Mouse (Mus musculus) kidney, postnatal 25 days (tissue): Measurements from ENCODE around the gene Zfp36.

Experiments
- DNase-seq, 2 experiments: peaks; one replicate each; pipeline ENCODE4 v3.0.0; 2021; ENCODE audit warnings: mixed read lengths in 2 of 2

Gene Zfp36

GRCm38 (mm10) chr7:28368276-28368920 lies 11.7 kb downstream of the Zfp36 start:
- DNase-seq, result peak in 1 of 2 experiments; percentile 33

DNA sequence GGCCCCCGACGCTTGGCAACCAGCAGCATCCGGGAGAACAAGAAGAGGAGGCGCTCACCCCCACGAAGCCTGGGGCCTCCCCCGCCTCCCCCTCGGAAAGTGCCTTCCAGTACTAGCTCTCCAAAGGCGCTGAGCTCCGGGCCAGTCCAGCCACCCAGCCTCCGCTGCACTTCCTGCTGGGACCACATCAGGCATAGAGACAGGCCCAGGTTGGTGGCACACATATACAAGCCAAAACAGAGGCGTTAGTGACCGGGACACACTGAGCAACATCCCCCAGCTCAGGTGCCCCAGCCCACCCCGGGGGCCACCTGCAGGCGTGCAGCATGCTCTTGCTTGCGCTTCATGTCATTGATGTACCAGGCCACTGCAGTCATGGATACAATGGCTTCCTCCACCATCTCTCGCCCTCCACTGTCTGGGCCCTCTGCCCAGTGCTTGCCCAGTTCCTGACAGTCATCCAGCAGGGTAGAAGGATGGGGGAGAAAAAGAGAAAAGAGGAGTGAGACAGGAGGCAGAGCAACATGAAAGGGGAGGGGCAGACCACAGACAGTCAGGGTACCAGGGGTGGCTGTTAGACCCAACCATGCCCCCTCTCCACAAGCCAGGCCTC lies 12.3 kb downstream of the Zfp36 start:
- peak in 1 of 2 experiments; percentile 35 for DNase-seq

DNA sequence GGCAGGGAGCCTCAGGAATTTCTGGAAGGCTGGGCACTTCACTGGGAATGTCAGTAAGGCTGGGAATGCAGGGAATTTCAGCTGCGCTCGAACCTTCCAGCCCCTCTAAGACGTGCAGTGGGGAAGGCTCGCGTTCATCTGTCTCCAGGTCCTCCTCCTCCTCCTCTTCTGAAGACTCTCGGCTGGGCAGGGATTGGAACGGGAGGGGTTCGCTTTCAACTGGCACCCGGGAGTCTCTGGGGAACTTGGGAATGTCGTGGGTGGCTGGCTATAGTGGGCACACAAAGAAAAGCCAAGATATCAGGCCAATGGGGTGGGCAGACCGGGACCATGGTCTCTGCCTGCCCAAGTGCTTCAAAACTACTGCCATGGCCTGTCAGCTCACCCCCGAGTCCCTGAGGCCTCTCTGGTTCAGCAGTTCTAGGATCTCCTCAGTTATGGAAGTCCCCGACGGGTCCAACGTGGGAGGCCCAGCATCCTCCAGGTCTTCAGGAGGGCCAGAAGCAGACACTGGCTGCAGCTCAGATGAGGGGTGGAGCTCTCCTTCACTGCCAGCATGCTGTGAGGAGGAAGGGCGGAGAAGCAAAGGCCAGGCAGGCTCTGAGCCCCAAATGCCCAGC lies 17.5 kb downstream of the Zfp36 start:
- DNase-seq, result peak in 1 of 2 experiments; percentile 29

- DNase-seq, result peak in 1 of 2 experiments; percentile 37
Observed at GRCm38 (mm10) chr7:28361647-28362341, 18.3 kb downstream of the Zfp36 start.

DNA sequence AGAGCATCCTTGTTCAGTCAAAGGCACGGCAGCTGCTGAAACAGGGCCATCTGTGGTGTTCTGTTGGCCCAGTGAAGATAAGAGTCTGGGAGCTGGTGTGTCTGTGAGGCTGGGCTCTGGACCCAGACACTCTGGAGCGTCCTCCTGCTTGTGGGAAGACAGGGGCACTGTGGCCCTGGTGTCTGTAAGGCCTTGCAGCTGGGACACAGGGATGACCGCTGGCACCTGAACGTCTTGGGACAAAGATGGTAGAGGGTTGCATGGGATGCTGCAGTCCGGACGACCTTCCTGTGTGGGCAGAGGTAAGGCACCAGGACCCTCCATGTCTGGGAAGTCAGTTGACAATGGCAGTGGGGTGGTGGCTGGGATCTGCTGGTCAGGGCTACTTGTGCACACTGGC lies 19.8 kb downstream of the Zfp36 start:
- DNase-seq, result peak in 1 of 2 experiments; percentile 27

DNA sequence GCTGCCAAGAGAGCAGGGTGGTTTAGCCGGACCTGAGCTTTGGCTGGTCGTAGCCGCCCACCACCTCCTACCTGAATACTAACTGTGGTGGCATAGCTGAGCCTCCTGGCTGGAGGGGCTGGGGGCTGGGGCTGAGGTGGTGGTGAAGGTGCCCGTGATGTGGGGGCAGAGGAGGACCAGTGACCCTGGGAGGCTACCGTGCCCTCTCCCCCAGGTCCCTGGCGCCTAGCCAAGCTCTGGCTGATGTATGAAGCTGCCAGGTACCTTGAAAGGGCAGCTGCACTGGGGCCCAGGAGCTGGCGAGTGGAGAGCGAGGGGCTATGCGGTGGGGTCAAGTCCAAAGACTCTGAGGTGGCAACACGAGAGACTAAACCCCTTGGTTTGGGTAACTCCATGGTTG lies 20.2 kb downstream of the Zfp36 start:
- peak in 1 of 2 experiments; percentile 44 for DNase-seq

DNA sequence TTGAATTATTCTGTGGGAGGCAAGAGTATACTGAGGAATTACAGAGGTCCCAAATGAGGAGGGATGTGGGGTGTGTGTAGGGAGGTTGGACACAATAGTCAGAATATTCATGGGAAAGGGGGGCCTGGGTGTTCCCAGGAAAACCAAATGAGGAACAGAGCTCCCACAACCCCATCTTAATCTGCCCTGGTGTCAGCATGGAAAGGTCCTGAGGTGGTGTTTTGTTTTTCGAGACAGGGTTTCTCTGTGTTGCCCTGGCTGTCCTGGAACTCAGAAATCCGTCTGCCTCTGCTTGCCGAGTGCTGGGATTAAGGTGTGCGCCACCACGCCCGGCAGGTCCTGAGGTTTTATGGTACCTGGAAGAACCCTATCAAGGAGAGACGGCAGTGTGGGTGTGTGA lies 21.6 kb downstream of the Zfp36 start:
- no peak for DNase-seq

- peak in 1 of 2 experiments; percentile 44 for DNase-seq
Observed at GRCm38 (mm10) chr7:28357984-28358383, 22.1 kb downstream of the Zfp36 start.

GRCm38 (mm10) chr7:28356981-28357380 lies 23.1 kb downstream of the Zfp36 start:
- DNase-seq, result peak; percentile 71 to 80

GRCm38 (mm10) chr7:28355221-28355620 lies 24.8 kb downstream of the Zfp36 start:
- peak in 1 of 2 experiments; percentile 36 for DNase-seq

DNA sequence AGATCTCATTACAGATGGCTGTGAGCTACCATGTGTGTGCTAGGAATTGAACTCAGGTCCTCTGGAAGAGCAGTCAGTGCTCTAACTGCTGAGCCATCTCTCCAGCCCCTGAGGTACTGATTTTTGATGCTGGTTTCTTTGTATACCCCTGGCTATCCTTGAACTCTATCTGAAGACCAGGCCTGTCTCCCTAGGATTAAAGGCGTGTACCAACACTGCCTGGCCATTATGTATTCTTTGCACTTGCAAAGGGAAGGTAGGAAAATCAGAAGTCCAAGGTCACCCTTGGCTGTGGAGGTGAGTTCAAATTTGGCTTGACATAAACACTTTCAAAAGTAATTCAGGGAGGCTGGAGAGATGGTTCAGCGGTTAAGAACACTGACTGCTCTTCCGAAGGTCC lies 25.5 kb downstream of the Zfp36 start:
- DNase-seq, result no peak

GRCm38 (mm10) chr7:28354113-28354581 lies 25.9 kb downstream of the Zfp36 start:
- DNase-seq, result no peak

DNA sequence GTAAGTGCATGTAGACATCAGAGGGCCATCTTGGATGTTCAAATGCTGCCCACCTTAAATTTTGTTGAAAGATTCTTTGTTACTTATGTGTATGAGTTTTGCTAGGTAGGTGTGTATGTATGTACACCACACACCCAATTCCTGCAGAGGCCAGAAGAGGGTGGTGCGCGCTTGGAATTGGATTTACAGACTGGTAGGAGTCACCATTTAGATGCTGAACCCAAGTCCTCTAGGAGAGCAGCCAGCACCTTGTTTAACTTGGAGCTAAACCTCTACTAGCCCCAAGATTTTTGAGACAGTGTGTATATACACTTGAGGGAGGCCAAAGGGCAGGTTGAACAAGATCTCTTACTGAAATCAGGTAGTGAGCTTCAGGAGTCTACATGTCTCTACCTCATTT lies 26.8 kb downstream of the Zfp36 start:
- DNase-seq, result no peak

GRCm38 (mm10) chr7:28351676-28352191 lies 28.3 kb downstream of the Zfp36 start:
- no peak for DNase-seq

GRCm38 (mm10) chr7:28350155-28350883 lies 29.7 kb downstream of the Zfp36 start, which contains the start of gene Rps16:
Gene Rps16 (plus strand): TSS chr7:28350652.
- peak; percentile 98 for DNase-seq

- DNase-seq, result no peak
Observed at GRCm38 (mm10) chr7:28348601-28349000, 31.5 kb downstream of the Zfp36 start.

DNA sequence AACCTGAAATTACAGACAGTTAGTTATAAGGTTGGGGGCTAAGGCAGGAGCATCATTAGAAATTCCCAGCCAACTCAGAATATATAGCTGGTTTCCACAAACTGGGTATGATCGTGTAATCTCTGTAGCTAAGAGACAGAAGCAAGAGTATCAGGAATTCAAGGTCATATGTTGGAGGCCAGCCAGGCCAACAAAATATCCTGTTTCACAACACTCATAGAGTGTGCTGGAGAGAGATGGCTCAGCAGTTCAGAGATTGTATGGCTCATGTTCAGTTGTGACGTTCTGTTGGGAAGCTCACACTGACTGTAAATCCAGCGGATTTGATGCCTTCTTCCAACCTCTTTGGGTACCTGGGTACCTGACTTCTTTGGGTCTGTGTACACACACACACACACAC lies 32.3 kb downstream of the Zfp36 start:
- peak in 1 of 2 experiments; percentile 32 for DNase-seq

- peak in 1 of 2 experiments; percentile 75 for DNase-seq
Observed at GRCm38 (mm10) chr7:28344637-28345036, 35.4 kb downstream of the Zfp36 start.

DNA sequence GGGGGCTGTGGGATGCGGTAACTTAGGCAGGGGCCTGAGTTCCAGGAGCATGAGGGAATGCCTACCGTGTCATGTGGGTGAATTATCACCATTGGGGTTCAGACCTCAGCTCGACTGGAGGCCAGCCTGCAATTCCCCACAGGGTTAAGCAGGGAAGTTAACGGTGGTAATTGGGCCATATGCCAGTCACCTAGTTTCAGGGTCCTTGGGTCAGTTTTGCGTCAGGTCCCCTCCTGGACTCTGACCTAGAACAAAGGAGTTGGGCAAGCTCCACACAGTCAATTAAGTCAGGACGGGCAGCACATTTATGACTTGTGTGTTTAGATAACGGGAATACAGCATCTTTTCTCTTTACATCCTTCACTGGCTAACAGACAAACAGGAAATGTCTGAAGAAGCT lies 38.7 kb downstream of the Zfp36 start:
- DNase-seq, result no peak

GRCm38 (mm10) chr7:28339213-28339917 lies 40.7 kb downstream of the Zfp36 start:
- peak; percentile 64 to 83 for DNase-seq
